Mouse (Mus musculus): ENCODE results near the gene Cpa5.

The Cpa5 gene

DNA sequence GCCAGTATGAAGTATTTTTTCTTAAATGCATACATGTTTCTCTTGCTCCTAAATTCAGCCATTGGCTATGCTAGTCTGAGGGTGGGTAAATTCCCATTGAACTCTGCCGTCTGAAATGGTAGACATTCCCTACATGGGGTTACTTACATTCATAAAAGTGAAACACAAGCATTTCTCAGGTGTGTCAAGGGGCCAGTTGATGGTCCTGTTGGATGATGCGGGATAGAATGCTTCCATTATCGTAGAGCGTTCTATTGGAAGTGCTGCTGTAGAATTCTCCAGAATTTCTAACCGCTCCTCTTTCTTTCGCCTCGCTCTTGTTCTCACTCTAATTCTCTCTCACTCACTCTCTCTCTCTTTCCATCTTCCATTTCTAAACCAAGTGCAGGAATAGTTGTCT is at the start of gene Cpa5:
Gene Cpa5 (plus strand): TSS at position 301 of the 400 bp plus-strand sequence.
- DNase-seq (ENCODE audit: low read depth, low spot score), result no peak

DNA sequence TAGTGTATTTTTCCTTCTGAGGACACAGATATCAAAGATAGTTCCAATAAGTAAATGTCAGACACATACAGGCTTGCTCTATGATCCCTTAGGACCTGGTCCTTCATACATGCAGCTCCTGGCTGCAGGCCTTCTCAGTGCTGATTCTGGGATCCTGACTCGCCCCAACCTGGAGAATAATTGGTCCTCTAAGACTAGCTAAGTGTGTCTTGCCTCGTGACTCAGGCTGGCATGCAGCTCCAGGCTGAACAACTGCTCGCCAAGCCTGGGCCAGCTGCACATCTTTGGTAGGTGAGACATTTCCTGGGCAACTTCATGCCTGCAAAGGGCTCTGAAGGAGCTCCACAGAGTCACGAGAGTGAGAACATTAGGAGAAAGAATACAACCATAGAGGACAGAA is 48.7 kb upstream of the Cpa5 start:
- DNase-seq (ENCODE audit: low read depth, low spot score), result no peak

- DNase-seq (ENCODE audit: low read depth, low spot score), result no peak
Measured at GRCm38 (mm10) chr6:30563575-30563974, 47.2 kb upstream of the Cpa5 start.

- DNase-seq (ENCODE audit: low read depth, low spot score), result no peak
Measured at GRCm38 (mm10) chr6:30564051-30564450, 46.8 kb upstream of the Cpa5 start.

- DNase-seq (ENCODE audit: low read depth, low spot score), result no peak
Measured at GRCm38 (mm10) chr6:30568069-30568468, 42.7 kb upstream of the Cpa5 start, which contains the start of gene Cpa4. TSS of gene Cpa4 (plus strand) at chr6:30568369.

- no peak for DNase-seq (ENCODE audit: low read depth, low spot score)
Measured at GRCm38 (mm10) chr6:30569331-30569730, 41.5 kb upstream of the Cpa5 start.

DNA sequence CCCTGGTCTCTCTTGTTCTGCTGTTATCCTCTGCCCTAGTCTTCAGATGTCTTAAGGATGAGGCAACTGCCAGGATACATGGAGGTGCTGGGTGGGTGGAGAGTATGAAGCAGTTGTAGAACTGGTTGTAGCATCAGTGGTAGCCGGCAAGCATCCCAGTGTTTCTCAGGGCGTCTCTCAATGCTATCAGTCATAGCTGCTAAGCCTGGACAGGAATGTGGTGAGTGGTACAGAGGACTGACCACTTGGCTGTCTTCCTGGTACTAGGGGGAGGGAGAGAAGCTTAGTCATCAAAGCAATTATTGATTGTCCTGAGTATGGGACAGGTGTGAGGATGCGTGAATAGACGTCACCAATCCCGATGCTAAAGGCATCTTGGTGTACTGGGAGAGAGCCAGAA is 40.8 kb upstream of the Cpa5 start:
- no peak for DNase-seq (ENCODE audit: low read depth, low spot score)

GRCm38 (mm10) chr6:30572456-30573311 is 38.1 kb upstream of the Cpa5 start:
- DNase-seq (ENCODE audit: low read depth, low spot score), result no peak

- no peak for DNase-seq (ENCODE audit: low read depth, low spot score)
Measured at GRCm38 (mm10) chr6:30573380-30573779, 37.4 kb upstream of the Cpa5 start.

DNA sequence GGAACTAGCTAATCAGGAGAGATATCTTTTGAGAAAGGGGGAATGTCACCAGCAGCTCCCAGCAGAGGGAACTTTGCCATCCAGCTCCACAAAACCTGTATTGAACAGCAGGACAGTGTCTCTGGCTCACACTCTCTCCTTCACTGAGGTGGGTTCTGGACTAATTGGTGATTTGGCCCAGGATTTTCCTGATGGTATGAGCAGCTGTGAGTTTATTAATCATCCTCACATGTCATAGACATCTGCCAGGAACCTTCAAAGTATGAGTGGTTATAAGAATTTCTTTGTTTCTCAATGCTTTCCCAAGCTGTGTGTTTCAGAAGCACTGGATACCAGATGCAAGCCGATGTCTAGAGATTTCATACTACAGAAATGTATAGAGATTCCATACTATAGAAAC is 35.9 kb upstream of the Cpa5 start:
- DNase-seq (ENCODE audit: low read depth, low spot score), result no peak

DNA sequence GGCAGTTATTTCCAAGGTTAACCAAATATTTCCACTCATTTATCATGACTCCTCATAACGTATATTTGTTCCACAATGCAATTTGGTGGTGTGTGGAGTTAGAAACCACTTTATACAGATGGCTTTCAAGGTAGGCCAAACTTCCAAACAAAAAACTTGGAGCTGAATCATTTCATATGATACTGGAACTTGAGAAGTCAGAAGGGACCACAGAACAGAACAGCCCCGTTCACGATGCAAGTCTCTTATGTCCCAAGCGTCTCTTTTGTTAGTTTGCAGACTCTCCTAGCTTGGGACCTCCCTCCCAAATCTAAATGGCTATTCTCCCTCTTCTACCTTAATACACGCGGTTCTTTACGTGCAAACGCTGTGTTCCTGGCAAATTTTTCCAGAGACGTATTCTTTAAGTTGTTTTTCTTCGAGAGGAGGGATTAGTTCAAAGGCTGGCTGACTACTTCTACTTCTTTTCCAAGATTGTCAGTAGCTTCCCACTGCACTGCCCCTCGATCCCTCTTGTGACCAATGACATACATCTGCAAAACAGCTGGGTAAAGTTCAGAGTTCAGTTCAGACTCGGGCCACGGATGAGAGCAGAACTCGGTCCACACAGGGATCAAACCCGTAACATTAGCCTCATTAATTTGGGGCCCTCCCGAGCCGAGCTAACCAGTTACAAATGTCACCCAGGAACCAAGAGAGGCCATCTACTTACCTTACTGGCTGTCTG is 34.2 kb upstream of the Cpa5 start:
- no peak for DNase-seq (ENCODE audit: low read depth, low spot score)

GRCm38 (mm10) chr6:30579961-30580840 is 30.6 kb upstream of the Cpa5 start:
- DNase-seq (ENCODE audit: low read depth, low spot score), result no peak

DNA sequence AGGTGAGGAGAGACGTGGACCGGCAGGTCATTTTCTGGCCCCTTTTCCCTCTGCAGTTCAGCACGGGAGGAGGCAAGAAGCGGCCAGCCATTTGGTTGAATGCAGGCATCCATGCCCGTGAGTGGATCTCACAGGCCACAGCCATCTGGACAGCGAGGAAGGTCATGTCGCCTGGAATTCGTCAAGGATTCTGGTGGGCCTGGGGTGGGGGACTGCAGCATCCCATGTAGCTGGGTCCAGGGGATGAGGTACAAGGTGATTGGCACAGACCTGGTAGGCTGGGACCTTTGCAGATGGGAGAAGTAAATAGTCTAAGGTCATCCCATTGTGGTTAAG is 30.0 kb upstream of the Cpa5 start:
- no peak for DNase-seq (ENCODE audit: low read depth, low spot score)

DNA sequence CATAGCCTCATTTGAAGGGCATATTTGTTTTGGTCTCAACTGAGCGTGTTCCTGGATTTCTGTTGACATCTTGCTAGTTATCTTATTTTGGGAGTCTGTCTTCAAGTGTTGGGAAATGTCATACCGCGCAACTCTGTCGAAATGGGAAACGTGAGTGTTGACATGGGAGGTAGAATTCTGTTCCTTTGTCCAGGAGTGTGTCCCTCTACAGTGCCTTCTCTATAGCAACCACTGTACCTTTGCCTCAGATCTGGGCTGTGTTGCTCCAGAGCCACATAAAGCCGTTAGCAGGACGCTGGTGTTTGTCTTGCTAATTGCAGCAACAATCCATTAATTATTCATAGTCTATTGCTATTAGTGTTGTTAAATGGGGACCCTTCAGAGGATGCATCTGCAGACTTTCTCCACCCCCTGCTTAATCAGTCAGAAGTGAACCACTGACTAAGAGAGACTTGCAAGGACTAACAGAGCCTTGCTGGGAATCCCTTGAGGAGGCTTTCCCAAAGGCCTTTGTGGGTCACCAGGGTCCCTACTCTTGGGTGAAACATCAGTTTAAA is 23.8 kb upstream of the Cpa5 start:
- DNase-seq (ENCODE audit: low read depth, low spot score), result no peak

DNA sequence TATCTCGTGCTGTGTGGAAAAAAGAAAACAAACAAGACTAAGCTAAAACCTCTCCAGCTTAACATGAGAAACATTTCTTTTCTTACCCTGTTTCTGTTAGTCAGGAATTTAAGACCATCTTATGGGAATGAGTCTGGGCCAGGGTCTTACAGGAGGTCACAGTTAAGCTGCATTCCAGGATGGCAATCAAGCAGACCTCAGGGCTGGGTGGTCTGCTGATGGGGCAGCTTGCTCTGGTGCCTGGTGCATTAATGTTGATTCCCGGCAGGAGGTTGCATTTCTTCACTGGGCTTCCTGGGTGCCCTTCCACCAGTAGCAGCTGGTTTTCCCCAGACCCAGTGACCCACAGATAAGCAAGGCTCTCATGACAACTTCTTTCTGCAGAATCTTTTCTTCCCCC is 21.0 kb upstream of the Cpa5 start:
- DNase-seq (ENCODE audit: low read depth, low spot score), result no peak

DNA sequence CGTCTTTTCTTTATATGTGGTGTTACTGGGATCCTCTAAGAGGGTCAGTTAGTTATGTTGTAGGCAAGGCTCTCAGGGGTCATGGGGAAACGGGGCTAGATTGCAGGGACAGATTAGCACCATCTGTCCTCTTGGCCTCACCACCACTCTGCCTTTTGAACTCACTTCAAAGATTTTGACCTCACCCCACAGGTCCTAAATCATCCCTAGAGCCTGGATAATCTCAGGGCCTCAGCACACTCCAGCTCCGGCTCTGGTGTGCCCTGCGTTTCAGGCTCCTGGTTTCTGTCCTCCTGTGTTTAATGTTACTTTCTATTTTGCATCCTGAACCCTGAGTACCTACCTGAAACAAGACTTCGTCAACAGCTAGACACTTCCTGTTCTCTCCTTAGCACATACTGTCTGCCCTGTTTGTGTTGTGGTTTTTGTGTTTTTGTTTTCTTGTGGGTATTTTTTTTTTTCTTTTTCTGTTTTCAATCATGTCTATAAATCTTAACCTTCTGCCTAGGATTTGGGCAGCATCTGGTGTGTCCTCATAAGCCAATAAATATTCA is 18.9 kb upstream of the Cpa5 start:
- peak; percentile 47 for DNase-seq (ENCODE audit: low read depth, low spot score)

- DNase-seq (ENCODE audit: low read depth, low spot score), result no peak
Measured at GRCm38 (mm10) chr6:30592417-30592974, 18.3 kb upstream of the Cpa5 start.

DNA sequence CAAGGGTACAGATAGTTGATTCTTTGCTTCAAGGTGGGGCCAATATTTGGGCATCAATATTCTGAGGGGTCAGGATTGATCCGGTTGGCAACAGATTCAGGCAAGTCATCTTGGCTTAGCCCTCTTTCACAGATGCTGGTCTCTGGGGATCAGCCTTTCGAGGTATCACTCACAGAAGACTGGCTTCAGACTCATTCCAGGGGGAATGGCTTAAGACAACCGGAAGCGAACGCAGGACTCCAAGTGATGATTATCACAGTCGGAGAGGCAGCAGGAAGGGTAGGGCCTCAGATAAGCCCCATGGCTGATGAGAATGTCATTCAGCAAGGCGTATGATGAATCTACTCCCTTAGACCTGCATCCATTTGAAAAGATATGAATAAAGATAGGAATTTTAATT is 16.4 kb upstream of the Cpa5 start:
- DNase-seq (ENCODE audit: low read depth, low spot score), result no peak

- DNase-seq (ENCODE audit: low read depth, low spot score), result no peak
Measured at GRCm38 (mm10) chr6:30596230-30596898, 14.4 kb upstream of the Cpa5 start.

DNA sequence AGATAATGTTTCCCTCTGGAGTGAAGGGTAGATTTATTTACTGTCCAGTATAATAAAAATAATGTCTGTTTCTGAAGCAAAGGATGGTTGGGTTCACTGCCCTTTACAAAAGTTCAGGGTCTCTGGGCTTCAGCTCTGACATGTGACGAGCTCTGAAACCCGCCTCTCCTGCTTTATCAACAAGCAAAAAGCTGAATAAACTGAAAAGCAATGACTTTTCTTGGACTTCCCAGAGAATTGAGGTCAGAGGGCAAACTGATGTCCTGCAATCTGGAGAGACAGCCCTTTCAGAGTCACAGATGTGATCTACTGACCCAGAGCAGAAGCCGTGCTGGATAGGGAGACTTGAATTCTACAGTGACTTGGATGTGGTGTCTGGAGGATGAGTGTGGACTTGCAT is 10.8 kb upstream of the Cpa5 start:
- no peak for DNase-seq (ENCODE audit: low read depth, low spot score)

DNA sequence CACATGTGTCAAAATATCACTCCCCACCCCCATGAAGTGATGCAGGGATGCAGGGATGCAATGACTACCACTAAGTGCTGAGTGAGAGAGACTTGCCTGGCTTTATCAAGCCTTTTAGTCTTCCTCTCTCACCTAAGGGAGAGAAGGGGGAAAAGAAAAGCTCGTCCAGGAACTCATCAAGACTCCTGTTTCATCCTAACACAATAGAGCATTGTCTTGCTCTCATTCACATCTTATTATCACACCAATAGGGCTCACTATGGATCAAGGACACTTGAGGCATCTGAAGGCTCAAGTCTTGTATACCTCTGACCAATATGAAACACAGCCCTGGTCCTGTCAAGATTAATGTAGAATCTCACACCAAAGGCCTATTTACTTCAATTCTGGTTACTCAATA is 9.8 kb upstream of the Cpa5 start:
- no peak for DNase-seq (ENCODE audit: low read depth, low spot score)

Measured in CD4-positive, CD25-positive, alpha-beta regulatory T cell, adult 2 months (primary cell).